Mouse (Mus musculus): ENCODE data around the gene Hist1h2ak.

- no peak for TF ChIP-seq CTCF (IDR thresholded peaks at IDR 0.05)
- no peak for TF ChIP-seq POLR2A (IDR thresholded peaks at IDR 0.05; ENCODE audit: insufficient read depth, low read depth, low read length)
- TF ChIP-seq EP300 (IDR thresholded peaks at IDR 0.05; ENCODE audit: insufficient read depth, low read depth, low read length): no peak
Observed at GRCm38 (mm10) chr13:21706669-21707068, 47.0 kb downstream of the Hist1h2ak start.

All from heart, adult 2 months (tissue).